Mouse (Mus musculus) CD4-positive helper T cell, adult 2 months (primary cell): ENCODE data around the gene Gbp3.

Source experiments
- DNase-seq: peaks from one replicate; pipeline ENCODE4 v3.0.0-alpha.2; 2012; ENCODE audit warnings: low read depth, missing footprints, low spot score

Gbp3 gene

GRCm38 (mm10) chr3:142588888-142589287 lies 29.1 kb downstream of the Gbp3 start:
- DNase-seq = no peak

GRCm38 (mm10) chr3:142590431-142591067 lies 30.7 kb downstream of the Gbp3 start:
- peak; percentile 10 for DNase-seq

- DNase-seq = no peak
These were observed 34.7 kb downstream of the Gbp3 start, which contains the start of gene Gbp2b for GRCm38 (mm10) chr3:142594547-142594946. TSS of gene Gbp2b (plus strand) at chr3:142594847.

DNA sequence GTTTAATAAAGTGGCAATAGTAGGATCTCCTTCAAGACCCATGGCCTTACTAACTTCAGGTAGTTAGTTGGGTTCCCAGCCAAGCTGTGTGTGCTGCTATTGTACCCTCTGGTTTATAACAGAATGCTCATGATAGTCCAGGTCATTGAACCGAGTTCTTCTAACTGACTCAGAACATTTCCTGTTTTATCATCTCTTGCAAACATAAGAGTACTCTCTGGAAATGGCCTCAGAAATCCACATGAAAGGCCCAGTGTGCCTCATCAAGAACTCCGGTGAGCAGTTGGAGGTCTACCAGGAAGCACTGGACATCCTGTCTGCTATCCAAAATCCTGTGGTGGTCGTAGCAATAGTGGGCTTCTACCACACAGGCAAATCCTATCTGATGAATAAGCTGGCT lies 38.1 kb downstream of the Gbp3 start:
- DNase-seq = no peak

GRCm38 (mm10) chr3:142601675-142602074 lies 41.8 kb downstream of the Gbp3 start:
- no peak for DNase-seq

GRCm38 (mm10) chr3:142618658-142619057 lies 58.8 kb downstream of the Gbp3 start:
- peak; percentile 52 for DNase-seq

DNA sequence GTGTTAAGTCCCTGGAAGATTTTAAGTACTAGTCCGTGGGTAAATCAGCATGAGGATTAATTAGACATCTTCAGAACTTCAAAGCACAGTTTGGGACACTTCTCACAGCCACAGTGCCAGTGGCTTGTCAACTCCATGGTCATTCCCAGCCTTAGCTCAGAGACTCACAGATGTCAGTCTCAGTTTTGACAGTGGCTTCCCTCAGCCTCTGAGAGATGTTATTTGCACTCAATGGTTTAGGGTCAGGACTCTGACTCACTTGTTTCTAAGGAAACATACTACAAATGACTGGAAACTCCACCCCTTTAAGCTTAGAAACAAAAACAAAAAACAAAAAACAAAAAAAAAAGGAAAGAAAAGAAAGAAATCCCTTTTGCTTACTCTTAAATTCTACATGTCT lies 59.8 kb downstream of the Gbp3 start:
- DNase-seq = peak; percentile 75

- DNase-seq = peak; percentile 74
These were observed 60.5 kb downstream of the Gbp3 start, which contains the start of gene Gbp2 for GRCm38 (mm10) chr3:142620111-142620955. TSS of gene Gbp2 (plus strand) at chr3:142620602.

GRCm38 (mm10) chr3:142620956-142621562 lies 61.2 kb downstream of the Gbp3 start:
- peak; percentile 76 for DNase-seq
